Mouse (Mus musculus): ENCODE data around the gene Rxylt1.
A peak's percentile ranks its signal among the peaks of the same experiment; 100 is the strongest.

Gene Rxylt1

DNA sequence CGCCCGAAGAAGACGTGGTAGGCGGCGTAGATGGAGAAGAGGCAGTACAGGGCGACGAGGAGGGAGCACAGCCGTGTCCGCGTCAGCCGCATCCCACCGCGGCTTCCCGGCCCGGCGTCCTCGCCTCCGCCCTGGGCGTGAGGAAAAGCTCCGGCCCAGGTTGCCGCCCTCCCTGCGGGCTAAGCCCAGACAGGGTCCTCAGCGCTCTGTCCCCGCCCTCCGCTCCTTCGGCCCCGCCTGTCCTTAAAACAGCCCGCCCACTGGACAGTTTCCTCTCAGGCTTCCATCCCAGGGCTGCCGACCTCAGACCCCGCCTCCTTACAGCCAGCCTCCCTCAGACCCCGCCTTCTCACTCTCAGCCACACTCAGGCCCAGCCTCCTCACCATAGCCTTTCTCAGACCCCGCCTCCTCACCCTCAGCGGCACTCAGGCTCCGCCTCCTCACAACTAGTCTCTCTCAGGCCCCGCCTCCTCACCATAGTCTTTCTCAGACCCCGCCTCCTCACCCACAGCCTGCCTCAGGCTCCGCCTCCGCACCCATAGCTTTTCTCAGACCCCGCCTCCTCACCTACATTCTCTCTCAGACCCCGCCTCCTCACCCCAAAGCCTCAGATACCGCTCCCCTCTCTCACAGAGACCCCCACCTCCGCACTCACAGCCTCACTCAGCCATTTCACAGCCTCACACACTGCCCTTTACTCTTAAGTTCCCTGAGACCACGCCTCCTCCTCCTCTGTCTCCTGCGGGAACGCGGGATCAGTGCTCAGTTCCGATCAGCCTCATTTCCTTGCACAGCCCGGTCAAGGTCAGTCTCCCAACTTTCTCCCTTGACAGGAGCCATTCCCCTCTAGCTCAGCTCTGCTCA is at the start of gene Rxylt1:
Rxylt1 (minus strand) TSS at position 392 of the 865 bp plus-strand sequence.
- DNase-seq (ENCODE audit: low spot score in 2 of 2): peak; percentile 96

DNA sequence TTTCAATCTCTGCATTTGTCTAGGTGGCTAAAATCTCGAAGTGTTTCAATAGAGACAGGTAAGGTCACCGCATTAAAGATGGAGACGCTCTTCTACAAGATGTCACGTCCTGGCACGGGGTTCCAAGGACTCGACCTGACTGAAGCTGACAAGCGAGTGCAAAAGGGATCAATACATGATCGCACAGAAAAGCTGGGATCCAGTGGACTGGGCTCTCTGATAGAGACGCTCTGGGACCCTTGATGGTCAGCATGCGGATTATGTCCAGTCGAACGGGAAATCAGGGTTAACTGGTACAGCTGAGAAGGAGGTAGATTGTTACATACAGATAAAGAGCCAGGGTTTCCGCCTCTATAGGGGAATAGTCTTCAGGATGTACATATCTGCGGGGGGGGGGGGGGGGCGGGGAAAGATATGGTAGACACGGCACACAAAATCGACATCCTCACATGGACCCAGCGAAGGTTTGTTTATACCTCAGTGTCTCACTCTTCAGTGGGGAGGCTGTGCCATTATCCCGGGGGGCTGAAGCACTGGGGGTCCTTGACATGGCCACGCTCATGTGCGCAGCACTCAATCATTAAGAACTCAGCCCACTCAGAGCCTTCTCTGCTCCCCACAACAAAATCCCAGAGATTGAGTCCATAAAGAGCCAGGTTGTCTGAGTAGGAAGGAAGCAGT is 24.3 kb upstream of the Rxylt1 start:
- no peak for DNase-seq (ENCODE audit: low spot score in 2 of 2)

DNA sequence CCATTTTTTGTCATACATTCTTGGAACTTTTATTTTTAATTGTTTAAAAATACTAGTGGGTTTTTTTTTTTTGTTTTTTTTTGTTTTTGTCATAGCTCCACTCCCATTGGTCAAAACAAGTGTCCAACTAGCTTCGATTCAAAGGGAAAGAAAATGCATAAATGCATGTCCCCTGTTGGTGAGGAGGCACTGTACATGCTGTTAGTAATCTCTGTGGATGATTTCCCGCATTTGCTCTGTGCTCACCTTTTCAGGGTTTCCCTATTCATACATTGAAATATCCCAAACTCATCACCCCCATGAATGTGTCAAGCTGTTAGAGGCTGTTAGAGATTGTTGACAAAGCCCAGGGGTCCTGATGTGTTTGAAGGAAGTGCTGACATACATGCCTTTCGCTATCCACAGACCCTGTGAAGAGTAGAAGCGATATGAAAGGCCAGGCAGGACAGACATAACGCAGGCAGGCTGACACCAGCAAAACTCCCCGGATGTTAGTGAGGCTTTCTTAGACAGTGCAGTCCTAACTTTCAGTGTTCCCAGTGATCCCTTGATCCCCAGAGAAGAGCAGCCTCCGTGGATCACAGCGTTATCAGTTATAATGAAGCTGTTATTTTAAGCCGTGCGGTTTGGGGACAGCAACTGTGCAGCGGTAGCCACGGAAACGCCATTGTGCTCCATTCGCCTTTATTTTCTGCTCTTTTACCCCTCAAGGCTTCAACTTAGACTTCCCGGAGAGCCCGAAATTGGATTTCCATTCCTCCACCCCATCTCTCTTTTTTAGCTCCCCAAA is 23.5 kb upstream of the Rxylt1 start:
- no peak for DNase-seq (ENCODE audit: low spot score in 2 of 2)

DNA sequence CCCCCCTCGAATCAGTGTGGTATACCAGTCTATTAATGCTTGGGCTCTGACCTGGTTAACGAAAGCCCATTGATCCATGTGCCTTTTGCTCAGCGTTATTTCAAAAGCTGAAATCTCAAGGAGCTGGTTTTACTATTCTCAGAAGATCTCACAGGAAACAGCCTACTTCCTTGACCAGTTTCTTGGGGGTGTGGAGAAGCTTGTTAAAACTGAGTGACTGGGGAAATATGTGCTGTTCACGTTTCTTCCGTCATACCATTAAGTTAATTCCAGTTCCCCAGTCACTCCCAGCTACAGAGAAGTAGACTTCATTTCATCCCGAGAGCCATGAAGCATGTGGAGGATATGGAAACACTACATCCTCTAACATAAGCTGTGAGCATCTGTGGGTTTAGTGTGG is 22.3 kb upstream of the Rxylt1 start:
- no peak for DNase-seq (ENCODE audit: low spot score in 2 of 2)

DNA sequence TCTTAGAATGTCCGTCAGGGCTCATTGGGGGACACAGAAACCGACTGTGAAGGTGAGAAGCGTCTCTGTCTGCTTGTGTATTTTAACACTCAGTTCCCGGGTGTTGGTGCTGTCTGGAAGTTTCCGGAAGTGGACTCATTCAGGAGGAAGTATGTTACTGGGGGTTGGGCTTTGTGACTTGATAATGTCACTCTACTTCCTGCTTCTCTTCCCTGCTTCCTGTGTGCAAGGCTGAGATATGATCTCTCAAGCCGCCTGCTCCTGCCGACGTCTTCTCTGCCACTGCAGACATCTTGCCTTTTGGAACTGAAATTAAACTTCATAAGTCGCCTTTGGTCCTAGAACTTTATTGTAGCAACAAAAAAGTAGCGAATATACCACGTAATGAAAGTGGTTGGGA is 19.5 kb upstream of the Rxylt1 start:
- DNase-seq (ENCODE audit: low spot score in 2 of 2): no peak

DNA sequence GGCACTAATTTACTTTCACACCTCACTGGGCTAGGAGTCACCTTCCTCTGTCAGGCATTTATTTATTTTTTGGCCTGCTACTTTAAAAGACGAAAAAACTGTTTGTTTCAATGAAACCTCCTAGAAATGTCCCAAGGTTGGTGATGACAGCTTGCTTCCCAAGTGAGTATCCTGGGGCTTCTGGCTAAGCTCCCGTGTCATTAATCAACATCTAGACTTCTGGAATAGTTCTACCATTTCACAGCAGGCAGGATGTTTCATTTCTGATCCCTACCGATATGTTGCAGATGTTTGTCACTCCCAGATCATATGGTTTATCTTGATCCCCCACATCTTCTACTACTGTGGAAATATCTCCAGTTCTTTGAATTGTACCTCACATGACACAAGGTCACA is 9.5 kb upstream of the Rxylt1 start:
- no peak for DNase-seq (ENCODE audit: low spot score in 2 of 2)

DNA sequence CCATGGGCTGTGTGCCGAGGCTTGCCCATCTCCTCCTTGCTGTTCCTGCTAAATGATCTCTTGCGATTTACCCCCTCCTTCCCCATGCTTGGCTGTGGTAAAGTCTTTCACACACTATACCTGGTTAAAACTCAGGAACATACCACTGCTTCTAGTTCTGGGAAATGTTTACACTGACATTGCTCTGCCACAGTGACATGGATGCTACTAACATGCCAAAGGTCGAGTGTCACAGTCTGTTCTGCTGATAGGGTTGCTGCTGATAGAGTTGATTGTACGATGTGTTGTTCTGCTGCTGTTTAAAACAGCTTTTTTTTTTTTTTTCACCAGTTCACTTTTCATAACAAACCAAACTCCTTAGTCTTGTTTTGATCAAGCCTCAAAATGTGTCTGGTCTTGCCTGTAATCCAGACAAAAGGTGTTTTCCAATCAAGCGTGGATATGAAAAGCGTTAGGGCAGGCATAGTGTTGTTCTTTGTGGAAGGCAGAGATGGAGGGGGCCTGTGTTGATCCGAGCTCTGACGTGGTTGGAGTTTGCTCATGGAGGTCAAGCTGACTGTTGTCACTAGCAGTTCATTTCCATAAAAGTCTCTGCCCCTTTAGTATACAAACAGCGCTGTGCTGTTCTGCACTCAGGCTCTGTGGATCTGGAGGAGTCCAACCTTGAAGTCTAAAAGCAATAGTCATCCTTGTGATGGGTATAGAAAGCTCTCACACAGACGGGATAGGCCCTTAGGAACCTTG is 8.9 kb upstream of the Rxylt1 start:
- no peak for DNase-seq (ENCODE audit: low spot score in 2 of 2)

DNA sequence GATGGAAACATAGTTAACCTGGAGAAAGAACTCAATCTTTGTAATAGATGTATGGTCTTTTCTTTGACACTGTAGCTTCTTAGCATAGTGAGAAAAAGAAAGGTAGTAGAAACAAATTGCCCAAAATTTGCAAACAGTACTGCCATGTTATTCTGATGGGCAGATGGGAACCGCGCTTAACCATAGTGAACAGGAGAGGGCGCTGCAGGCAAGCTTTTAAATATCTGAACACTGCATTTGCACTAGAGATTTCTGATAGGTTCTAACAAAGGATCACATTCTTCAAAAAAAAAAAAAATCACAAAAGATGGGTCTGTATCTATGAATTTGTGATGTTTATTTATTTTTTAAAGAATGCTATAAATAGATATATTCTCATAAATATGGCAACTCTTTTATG is 8.2 kb upstream of the Rxylt1 start:
- DNase-seq (ENCODE audit: low spot score in 2 of 2): peak; percentile 7 to 17

DNA sequence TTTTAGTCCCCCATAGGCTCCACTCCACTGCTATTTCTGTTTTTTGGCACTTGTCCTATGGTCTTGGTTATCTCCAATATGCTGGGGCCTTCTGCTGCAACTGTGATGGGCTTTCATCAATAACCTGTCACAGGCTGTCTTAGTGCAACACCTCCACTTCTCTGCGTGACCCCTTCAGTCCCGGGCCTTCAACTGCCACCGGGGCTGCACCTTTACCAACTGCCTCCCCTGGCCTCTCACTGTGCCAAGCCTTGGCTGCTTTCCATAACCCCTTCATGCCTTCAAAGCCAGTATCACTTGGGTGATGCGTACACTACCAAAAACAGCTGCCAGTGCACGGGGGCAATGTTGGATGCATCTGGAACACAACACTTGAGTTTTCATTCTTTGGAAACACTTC is 5.5 kb upstream of the Rxylt1 start:
- DNase-seq (ENCODE audit: low spot score in 2 of 2): no peak

DNA sequence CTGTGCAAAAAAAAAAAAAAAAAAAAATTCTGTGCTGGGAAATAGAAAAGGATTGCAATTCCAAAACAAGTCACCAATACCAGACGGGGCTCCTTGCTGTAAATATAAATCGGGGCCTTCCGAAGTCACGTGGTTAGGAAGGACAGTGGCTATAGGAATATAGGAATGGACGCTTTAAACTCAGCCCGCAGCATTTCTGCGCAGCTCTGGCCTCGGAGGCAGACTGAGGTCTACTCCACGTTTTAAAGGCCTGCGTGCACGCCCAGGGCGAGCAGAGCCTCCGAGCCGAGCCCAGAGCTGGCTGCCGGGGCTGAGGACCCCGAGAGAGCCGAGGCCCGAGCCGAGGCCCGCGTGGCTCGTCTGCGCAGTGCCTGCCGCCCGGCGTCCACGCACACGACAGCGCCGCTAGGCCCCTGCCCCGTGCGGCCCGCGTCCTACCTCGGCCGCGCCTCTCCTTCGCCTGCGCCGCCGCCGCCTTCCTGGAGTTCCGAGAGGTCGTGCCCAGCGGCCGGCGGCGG is 650 bp downstream of the Rxylt1 start:
- no peak for DNase-seq (ENCODE audit: low spot score in 2 of 2)

DNA sequence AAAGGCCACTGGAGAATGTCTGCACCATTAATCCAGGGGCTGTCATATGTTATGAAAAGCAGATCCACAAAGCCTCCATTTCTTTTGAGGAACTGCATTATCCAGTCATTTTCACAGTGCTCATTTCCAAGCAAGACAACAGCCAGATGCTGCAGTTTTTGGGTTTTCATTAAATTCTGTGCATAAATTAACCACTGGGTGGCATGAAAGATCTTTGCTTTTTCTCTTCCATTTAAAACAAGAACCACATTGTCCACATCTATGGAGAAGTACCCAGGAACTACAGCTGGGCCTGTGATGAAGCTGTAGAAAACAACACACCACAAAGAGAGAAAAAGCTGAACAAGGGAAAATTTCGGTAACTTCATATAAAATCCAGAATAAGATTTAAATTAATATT is 6.7 kb downstream of the Rxylt1 start:
- DNase-seq (ENCODE audit: low spot score in 2 of 2): no peak

DNA sequence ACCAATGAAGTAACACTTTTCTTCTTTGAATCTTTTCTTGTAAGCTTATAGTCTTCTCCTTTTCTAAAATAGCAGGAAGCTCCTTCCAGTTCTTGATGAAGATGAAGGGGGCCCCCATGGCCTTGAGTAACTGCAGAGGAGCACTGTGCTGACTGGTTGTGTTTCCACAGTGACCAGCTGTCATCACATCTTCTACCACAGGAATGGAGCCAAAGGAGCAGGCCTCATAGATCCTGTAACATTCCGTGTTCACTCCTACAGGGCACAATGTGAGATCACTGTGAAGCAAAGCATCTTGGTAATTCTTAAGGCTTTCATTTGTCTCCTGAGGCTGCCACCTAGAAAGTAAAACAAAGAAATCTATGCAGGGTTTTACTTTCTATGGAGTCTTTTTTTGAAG is 15.8 kb downstream of the Rxylt1 start:
- DNase-seq (ENCODE audit: low spot score in 2 of 2): no peak

DNA sequence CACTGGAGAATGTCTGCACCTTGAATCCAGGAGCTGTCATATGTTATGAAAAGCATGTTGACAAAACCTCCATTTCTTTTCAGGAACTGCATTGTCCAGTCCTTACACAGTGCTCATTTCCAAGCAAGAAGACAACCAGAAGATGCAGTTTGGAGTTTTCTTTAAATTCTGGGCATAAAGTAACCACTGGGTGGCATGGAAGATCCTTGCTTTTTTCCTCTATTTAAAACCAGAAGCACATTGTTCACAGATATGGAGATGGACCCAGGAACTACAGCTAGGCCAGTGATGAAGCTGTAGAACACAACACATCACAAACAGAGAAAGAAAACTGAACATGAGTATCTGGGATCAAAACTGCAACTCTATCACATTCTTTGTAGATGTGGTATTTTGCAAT is 28.0 kb downstream of the Rxylt1 start:
- no peak for DNase-seq (ENCODE audit: low spot score in 2 of 2)

DNA sequence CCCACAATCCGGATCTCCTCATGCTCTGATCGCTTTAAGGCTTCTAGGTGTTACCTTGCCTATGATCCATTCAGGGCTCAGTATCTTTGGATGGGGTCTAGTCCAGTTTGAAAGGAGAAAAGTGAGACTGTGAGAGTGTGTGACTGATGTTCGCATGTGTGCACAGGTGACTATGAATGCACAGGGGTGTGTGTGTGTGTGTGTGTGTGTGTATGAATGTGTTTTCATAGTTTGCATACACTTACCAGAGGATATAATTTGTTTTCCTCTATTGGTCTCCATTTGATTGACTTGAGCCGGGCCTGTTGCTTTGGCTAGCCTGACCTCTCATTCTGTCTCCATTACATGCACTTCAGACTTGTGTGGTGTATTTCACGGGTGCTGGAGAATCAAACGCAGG is 41.3 kb downstream of the Rxylt1 start:
- no peak for DNase-seq (ENCODE audit: low spot score in 2 of 2)

DNA sequence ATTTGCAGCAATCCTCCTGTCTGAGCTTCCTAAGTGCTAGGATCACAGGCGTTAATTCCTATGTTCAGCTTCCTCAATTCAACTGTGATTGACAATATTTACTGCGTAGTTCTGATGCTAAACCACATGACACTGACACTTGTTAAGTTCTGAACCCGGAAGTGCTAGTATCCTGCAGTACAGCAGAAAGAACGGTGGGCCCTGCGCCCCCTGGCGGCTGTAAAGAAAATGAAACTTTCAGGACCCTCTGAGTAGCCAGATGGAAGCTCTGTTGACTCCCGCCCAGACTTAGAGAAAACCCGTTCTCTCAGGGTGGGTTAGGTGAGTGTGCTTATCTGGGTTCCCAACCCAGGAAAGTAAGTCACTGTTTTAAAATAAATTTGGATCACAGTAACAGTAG is 42.6 kb downstream of the Rxylt1 start:
- peak; percentile 39 to 50 for DNase-seq (ENCODE audit: low spot score in 2 of 2)

DNA sequence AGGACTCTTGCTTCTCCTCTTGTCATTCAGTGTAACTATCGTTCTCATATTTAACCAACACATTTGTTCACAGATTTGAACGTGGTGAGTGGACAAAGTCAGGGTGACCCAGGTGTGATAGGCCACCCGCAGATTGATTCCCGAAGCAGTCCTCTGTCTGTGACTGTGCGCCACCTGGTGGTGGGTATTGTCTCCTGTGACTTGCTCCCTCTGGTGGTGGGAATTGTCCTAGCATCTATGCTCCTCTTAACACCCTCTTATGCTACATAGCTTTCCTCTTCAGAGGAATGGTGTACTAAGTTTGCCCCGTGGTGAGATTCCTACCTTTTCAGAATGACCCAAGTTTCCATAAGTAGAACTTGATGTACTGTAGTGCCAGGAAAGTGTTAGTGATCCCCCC is 45.3 kb downstream of the Rxylt1 start:
- DNase-seq (ENCODE audit: low spot score in 2 of 2): peak; percentile 61 to 67

DNA sequence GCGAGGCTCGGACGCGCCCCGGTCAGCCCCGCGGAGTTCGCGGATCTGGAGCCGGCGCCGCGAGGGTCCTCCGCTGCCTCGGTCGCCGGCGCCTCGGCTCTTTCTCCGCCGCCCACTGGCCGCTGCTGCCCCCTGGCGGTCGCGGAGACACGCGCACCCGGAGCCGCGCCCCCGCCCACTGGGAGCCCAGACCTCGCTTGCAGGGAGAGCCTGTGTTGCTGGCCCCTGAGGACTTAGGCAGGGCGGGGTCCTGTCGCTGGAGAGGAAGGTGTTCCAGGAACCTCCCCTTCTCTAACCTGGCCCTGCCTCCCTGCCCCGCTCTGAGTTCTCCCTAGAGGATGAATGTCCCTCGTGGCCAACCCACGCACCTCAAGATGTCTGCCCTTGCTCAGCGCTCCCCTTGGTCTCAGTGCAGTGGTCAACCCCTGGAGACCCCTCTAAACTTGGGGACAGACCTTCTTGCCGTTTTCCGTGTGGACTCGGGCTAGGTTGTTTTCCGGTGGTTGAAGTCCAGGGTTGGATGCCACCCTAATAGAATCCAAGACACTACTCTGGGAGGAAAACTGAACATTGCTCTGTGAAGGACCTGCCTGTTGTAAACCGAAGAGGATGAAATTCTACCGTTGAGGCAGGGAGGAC is 49.3 kb downstream of the Rxylt1 start:
- peak; percentile 48 to 51 for DNase-seq (ENCODE audit: low spot score in 2 of 2)

DNA sequence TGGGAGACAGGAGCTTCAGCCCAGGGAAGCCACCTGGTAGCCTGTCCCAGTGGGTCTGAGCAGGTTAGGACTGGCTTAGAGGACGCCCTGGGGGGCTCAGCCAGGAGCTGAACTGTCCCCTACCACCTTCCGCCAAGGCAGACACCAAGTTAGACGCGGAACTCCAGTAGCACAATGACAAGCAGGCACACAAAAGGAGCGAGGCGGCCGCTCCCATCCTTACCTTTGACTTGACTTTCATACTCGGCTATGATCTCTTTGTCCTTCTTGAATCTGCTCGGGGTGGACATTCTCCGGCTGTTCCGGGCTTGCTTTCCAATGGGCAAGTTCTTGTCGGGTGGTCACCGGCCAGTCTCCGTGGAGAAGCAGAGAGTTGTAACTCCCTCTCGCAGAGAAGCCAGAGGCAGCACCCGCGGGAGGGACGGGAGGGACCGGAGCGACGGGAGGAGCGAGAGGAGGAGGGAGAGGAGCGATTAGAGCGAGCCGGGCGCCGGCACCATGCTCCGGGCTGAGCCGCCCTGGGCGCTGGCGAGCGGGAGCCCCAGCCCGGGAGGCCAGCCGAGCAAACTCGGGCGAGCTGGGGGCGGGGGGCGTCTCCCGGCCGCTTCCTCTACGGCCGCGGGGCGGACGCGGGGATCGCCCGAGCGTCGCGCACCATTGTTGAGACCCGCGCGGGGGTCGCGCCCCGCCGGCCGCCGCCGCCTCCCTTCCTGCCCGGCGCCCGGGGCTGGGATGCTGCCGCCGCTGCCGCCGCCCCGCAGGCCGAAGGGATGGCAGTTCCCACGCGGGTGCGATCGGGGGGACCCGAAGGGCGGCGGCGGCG is 50.1 kb downstream of the Rxylt1 start, which contains the start of gene Srgap1:
Srgap1 (minus strand) TSS at position 412 of the 823 bp plus-strand sequence.
- DNase-seq (ENCODE audit: low spot score in 2 of 2): peak in 1 of 2 experiments; percentile 7

DNA sequence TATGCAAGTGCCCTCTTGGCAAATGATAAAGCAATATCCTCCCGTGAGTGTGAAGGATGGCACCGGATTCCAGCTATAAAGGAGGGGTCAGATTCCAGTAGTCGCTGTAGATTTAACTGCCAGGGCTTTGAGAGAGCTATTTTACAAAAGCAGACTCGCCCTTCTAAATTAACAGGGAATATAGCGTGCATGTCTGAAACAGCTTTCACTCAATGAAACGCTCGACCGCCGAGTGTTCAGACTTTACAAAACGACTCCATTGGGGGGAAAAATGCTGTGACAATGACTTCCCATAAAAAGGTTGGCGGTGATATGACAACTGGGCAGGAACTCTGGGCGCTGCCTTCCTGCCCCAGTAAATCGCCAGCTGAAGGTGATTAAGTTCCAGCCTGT is 50.7 kb downstream of the Rxylt1 start:
- DNase-seq (ENCODE audit: low spot score in 2 of 2): no peak

DNA sequence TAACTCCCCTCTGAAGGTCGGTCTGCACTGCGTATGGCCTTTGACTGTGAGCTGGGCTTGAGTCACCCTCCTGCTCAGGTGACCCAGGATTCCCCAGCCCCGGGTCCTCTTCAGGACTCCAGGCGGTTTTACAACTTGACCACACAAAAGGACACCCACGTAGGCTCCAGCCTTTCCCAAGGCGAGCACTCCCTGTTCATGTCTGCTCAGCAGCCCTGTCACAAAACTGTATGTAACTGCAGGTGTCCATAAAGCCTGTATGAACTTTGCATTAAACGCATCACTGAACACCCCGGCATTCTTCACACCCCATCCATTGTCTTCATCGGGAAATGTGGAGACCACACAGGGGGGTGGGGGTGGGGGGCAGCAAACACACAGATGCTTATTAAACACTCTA is 51.2 kb downstream of the Rxylt1 start:
- DNase-seq (ENCODE audit: low spot score in 2 of 2): no peak

All from spleen, postnatal 36 days (tissue).